Mouse (Mus musculus): ENCODE results near the gene Per2.

DNA sequence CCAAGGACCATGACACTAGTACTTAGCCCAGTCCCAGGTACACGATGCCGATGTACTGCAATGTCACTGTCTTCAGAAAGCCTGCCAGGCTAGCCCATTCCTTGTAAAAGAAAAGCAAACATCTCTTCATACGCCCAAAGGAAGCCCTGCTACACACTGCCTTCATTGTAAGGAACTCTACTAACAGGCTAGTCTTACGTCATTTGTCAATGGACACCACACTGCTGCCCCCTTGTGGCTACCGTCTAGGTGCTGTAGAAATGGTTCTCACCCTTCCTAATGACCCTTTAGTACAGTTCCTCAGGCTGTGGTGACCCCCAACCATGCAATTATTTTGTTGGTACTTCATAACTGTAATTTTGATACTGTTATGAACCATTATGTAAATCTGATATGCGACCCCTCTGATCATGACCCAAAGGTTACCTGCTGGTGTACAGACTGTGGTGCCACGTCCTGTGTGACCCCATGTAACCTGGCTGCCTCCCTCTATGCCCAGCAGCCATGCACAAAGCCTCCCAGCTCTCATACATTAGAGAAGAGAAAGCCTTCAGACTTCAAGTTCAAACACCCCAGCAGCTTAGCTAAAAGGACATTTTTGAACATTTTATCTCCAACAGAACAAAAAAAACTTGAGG is 78.6 kb downstream of the Per2 start:
- peak; percentile 78 for TF ChIP-seq CTCF (IDR thresholded peaks at IDR 0.05; ENCODE audit: borderline replicate concordance, insufficient read depth, low read depth, low read length)
- TF ChIP-seq POLR2A (IDR thresholded peaks at IDR 0.05; ENCODE audit: borderline replicate concordance, insufficient read depth, low read length), result no peak

All from cerebellum, adult 2 months (tissue).